Mouse (Mus musculus) liver, embryonic 16.5 days (tissue): ENCODE results near the gene Eef1a1. TPM values are rescaled to one million over a fixed set of nuclear protein-coding genes. Genes with fewer than 3 reads are reported as not detected.

ENCODE experiments used
- ATAC-seq: fragments of 200-750 bp; cut with Nextera tagmentation; 2 replicates; pipeline ENCODE4 v1.8.0; 2017; ENCODE audit warnings: low read depth, mild to moderate bottlenecking, moderate number of reproducible peaks, moderate library complexity
- H3K27ac ChIP-seq: fragments of 300-500 bp; sonication (generic); 2 replicates; pipeline ENCODE4 v1.5.1; 2014; ENCODE audit warnings: mild to moderate bottlenecking, low read length
- H3K27me3 ChIP-seq: fragments of 300-500 bp; sonication (generic); 2 replicates; pipeline ENCODE4 v1.6.1; 2014; ENCODE audit warnings: low read depth, low read length, mixed read lengths; ENCODE audit not compliant: control insufficient read depth, insufficient read depth
- H3K36me3 ChIP-seq: fragments of 300-500 bp; sonication (generic); 2 replicates; pipeline ENCODE4 v1.6.1; 2014; ENCODE audit warnings: mild to moderate bottlenecking; ENCODE audit not compliant: control insufficient read depth, insufficient read depth
- H3K4me1 ChIP-seq: fragments of 300-500 bp; sonication (generic); 2 replicates; pipeline ENCODE4 v1.6.1; 2014; ENCODE audit warnings: low read depth, low read length, mixed read lengths; ENCODE audit not compliant: control insufficient read depth
- H3K4me2 ChIP-seq: fragments of 300-500 bp; sonication (generic); 2 replicates; pipeline ENCODE4 v1.6.1; 2014; ENCODE audit warnings: low read depth, low read length, mixed read lengths
- H3K4me3 ChIP-seq: fragments of 300-500 bp; sonication (generic); 2 replicates; pipeline ENCODE4 v1.5.1; 2014; ENCODE audit warnings: low read depth, mild to moderate bottlenecking, low read length
- H3K9ac ChIP-seq: fragments of 300-500 bp; sonication (generic); 2 replicates; pipeline ENCODE4 v1.6.1; 2014; ENCODE audit warnings: low read depth, low read length
- H3K9me3 ChIP-seq: fragments of 300-500 bp; sonication (generic); replicated peaks from 2 replicates; pipeline ENCODE4 v1.6.1; 2016; ENCODE audit warnings: low read length; ENCODE audit not compliant: control insufficient read depth
- WGBS: fragments of 180-500 bp; shearing (Covaris S2); extraction: QIAGEN DNeasy Blood & Tissue Kit; methylation state at CpG from one replicate; pipeline ENCODE4 v1.1.7; 2014; ENCODE audit not compliant: insufficient replicate concordance; 5-methylcytosine and 5-hydroxymethylcytosine counted together
- microRNA-seq: library from miRNA; unstranded; fragments of <30 nt; microRNA quantifications from one replicate; pipeline ENCODE4, GENCODE M21; 2016
- polyA plus RNA-seq: library from polyadenylated mRNA; unstranded; fragments of >200 nt; fragmentation: Nextera tagmentation; extraction: Ambion mirVana; gene quantifications from 2 replicates; pipeline ENCODE4 v1.2.1, GENCODE M21; 2015

The Eef1a1 gene
- polyA plus RNA-seq, 1 experiment from 2014 or later: 1,873 TPM

DNA sequence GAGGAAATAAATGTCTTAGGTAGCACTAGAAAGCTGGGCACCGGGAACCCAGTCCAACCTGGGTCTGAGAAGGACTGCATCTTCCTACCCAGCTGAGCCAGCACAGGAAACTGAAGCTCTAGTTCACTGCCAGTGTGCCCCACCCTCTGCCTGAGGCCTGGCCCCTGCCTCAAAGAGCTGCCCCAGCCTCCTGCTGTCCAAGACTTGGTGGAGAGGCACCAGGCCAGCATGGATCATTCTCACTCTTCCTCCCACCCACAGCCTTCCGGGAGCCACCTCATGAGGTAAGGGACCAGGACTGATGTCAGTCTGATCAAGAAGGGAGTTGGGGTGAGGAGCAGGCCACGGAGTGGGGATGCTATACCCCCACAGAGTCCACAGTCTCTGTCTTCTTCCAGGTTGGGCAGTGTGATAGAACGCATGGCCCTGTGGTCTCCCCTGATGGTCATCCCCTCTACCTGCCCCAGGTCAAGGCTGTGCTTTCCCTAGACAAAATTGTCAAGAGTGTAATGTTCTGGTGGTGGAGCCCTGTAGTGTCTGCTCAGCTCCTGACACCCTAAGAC lies 60.0 kb downstream of the Eef1a1 start:
- Histone ChIP-seq H3K27me3 (no peaks in the 10 kb centered on the region), H3K9ac (no peak overlapping the region), H3K27ac (no peak overlapping the region), H3K4me1 (no peaks in the 10 kb centered on the region; the same call in none of the 2 replicates), H3K9me3 (no peaks in the 10 kb centered on the region), H3K4me2 (no peak overlapping the region), H3K36me3 (no peaks in the 10 kb centered on the region), H3K4me3 (no peak overlapping the region)
- no peak for ATAC-seq
- 61% methylated on average over 4 of the region's 4 CpGs for WGBS

Small RNA genes lying within 50 kb of the gene (microRNA-seq; reads per million reads assigned to microRNA genes)
- not detected for gene Gm26377

Other genes with a start within 250 kb of the Eef1a1 start
- gene Gm3776, start 232.0 kb downstream of the Eef1a1 start, polyA plus RNA-seq: 0.26 and 1.2 TPM in 2 replicates
- not detected in 2 replicates for gene Gm10639, start 199.2 kb downstream of the Eef1a1 start, polyA plus RNA-seq
- gene Omt2a, start 174.4 kb downstream of the Eef1a1 start, polyA plus RNA-seq: not detected in 2 replicates
- gene Omt2b, start 161.6 kb downstream of the Eef1a1 start, polyA plus RNA-seq: not detected in 2 replicates
- gene Gsta2, start 133.4 kb downstream of the Eef1a1 start, polyA plus RNA-seq: 0.25 TPM in 1 of 2 replicates, not detected in the other
- gene Dppa5a, start 121.0 kb downstream of the Eef1a1 start, polyA plus RNA-seq: not detected in 2 replicates
- 0.06 TPM in 1 of 2 replicates, not detected in the other for gene Ooep, start 110.4 kb downstream of the Eef1a1 start, polyA plus RNA-seq
- gene Ddx43, start 93.4 kb downstream of the Eef1a1 start, polyA plus RNA-seq: not detected in 2 replicates
- gene Cgas, start 45.9 kb downstream of the Eef1a1 start, polyA plus RNA-seq: 0.67 and 0.84 TPM in 2 replicates
- gene Mto1, start 40.9 kb downstream of the Eef1a1 start, polyA plus RNA-seq: 16.9 and 17.9 TPM in 2 replicates
- 0.24 and 0.42 TPM in 2 replicates for gene Gm17324, start 40.4 kb downstream of the Eef1a1 start, polyA plus RNA-seq
- gene Slc17a5, start 98.9 kb upstream of the Eef1a1 start, polyA plus RNA-seq: 4.8 and 5.8 TPM in 2 replicates
- gene Cd109, start 126.4 kb upstream of the Eef1a1 start, polyA plus RNA-seq: 0.07 and 0.15 TPM in 2 replicates